Mouse (Mus musculus): ENCODE measurements around the gene Sv2b.

- TF ChIP-seq CTCF (IDR thresholded peaks at IDR 0.05; ENCODE audit: control insufficient read depth, insufficient read depth, insufficient replicate concordance, low read depth, low read length) (no peak), POLR2A (IDR thresholded peaks at IDR 0.05; ENCODE audit: control insufficient read depth, low read depth, low read length) (no peak)
Measured at GRCm38 (mm10) chr7:75236386-75236785, 72.7 kb downstream of the Sv2b start.
